Mouse (Mus musculus) megakaryocyte, adult 5-6 weeks (primary cell): ENCODE results near the gene Lysmd3. TPM values are rescaled to one million over a fixed set of nuclear protein-coding genes. Genes with fewer than 3 reads are reported as not detected.
"Not testable (repeated sequence)": the region's sequence is repeated elsewhere in the genome, so short reads cannot be mapped to it uniquely, and the experiment has no call there.

Experiments used
- ATAC-seq: 2 replicates; pipeline ENCODE4 v1.8.0; 2016; ENCODE audit warnings: mild to moderate bottlenecking, inconsistent platforms; ENCODE audit not compliant: poor library complexity, severe bottlenecking
- total RNA-seq, 2 experiments: library from RNA; stranded (forward) in 1 of 2; stranded (reverse) in 1 of 2; fragments of 153-499, 151-499 nt in 1 of 2; fragments of 221-1000, 200-1000 nt in 1 of 2; gene quantifications; 2 replicates each; pipeline versions ENCODE4 v1.2.3 to v1.2.4; 2015 to 2017

Lysmd3 gene
- total RNA-seq (2015) (34.2 and 44.9 TPM in 2 replicates), total RNA-seq (2017) (20.7 and 37.0 TPM in 2 replicates)

- peak; percentile 91 for ATAC-seq
Measured at GRCm38 (mm10) chr13:81657351-81658052, at the start of gene Lysmd3. Lysmd3 (plus strand) TSS chr13:81657663.

- no peak for ATAC-seq
Measured at GRCm38 (mm10) chr13:81610349-81610748, 47.1 kb upstream of the Lysmd3 start.

GRCm38 (mm10) chr13:81627861-81628260 is 29.6 kb upstream of the Lysmd3 start:
- ATAC-seq: not testable (repeated sequence)

DNA sequence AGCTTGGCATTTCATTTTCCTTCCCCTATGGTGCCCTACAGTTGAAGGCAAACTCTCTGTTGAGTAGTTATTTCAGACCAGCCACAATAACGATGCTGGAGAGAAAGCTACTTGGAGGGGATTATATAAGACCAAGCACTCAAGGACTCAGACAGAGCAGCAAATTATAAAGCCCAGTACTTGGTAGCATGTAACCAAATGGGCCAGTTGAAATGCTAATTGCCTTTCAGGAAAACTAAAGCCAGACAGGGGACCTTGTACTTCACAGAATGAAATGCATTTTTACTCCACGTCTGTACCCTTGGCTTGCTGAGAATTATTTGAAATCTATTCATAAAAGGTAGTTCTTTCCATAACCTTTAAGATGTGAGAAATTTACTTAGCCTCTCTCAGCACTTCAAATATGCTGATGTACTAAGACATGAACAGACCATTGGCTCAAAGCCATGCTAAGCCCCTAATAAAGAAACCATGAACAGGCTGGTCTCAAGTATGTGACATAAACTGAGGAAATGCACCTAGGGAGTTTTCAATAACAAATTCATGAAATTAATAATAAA is 28.8 kb upstream of the Lysmd3 start:
- no peak for ATAC-seq

DNA sequence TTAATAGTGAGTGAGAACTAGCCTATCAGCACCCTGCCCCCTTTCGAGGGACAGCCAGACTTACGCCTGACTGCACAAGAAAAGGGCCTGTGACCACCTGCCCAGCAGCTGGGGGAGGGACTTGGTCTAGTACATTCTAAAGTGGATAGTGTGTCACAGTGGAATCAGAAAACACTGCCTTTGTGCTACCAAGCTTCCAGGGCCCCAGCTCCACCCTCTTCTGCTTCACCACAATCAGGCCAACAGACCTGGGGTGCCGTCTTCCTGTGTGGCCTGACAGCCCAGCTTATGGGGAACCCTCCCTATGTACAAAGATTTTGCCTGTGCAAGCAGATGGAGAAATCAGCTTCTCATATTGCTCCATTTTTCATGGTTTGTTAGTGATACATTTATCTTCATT is 28.1 kb upstream of the Lysmd3 start:
- ATAC-seq: peak; percentile 87

GRCm38 (mm10) chr13:81630566-81630965 is 26.9 kb upstream of the Lysmd3 start:
- no peak for ATAC-seq

DNA sequence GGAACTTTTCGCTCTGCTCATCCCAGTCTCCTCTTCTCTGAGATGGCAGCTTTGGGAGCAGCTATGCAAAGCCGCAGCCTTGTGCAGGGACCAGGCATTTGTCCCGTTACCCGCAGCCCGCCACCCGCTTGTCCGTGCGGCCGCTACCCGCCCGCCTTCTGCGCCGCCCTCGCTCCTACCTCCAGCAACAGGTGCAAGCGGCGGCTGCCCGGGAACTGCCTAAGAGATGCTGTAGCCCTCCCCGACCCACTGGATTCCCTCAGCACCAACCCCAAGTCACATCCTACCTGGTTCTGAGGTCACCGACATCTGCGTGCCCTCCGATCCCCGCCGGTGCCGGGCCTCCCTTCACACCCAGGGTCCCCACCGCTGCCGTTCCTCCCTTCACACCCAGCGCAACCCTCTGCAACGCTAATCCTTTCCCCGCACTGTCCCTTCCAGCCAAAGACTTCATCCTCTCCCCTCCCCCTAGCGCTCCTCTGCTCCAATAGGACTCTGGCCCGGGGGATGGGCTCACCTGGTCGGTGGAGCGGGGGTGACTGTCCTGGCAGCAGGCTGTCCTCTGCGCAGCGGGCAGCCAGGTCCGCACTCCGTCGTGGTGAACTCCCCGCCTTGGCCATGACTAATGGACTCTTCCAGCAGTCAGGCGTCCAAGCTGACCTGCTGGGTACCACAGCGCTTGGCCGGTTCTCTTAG is 24.6 kb upstream of the Lysmd3 start, which contains the start of gene Adgrv1:
Gene Adgrv1 (minus strand): TSS at position 435 of the 696 bp plus-strand sequence.
- ATAC-seq: peak; percentile 33

- no peak for ATAC-seq
Measured at GRCm38 (mm10) chr13:81639624-81640023, 17.8 kb upstream of the Lysmd3 start.

GRCm38 (mm10) chr13:81640881-81641280 is 16.6 kb upstream of the Lysmd3 start:
- no peak for ATAC-seq

- peak; percentile 70 for ATAC-seq
Measured at GRCm38 (mm10) chr13:81641289-81642045, 16.0 kb upstream of the Lysmd3 start.

- ATAC-seq: peak; percentile 49
Measured at GRCm38 (mm10) chr13:81642491-81643149, 14.8 kb upstream of the Lysmd3 start.

DNA sequence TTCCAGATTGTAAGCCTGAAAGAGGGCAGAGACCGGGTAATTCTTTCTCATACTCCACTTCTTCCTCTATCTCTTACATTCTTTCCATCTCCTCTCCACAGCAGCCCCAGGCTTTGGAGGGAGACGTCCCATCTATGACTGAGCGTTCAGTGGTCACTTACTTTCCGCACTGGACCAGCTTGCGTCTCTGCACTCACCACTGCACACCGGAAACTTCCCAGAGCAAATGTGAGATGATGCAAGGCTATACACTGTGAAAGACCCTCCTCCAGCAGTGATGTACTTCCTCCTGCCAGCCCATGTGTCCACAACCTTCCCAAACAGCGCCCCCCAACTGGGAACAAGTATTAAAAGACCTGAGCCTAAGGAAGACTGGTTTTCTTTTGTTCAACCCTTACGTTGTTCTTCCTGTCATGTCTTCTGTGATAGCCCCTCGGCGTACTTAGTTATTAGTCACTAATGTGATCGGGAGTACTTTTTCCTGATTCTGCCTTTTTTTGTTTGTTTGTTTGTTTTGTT is 13.4 kb upstream of the Lysmd3 start:
- no peak for ATAC-seq

GRCm38 (mm10) chr13:81646348-81646747 is 11.1 kb upstream of the Lysmd3 start:
- no peak for ATAC-seq

- ATAC-seq: not testable (repeated sequence)
Measured at GRCm38 (mm10) chr13:81650382-81650781, 7.1 kb upstream of the Lysmd3 start.

GRCm38 (mm10) chr13:81656091-81656850 is 1.2 kb upstream of the Lysmd3 start:
- ATAC-seq: no peak

DNA sequence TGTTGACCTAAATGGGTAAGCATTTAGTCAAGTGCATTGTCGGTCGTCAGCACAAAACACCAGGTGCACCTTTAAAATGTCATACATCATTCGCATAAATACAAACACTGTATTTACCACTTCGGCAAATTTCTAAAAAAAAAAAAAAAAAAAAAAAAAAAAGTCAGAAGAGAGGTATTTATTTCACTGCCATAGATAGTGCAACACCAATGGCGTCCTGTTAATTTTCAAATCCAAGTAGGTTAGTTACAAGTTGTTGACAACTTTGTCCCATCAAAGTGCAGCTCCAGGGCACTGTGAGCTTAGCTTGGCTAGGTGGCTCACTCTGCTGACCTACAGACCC is 484 bp upstream of the Lysmd3 start:
- no peak for ATAC-seq

DNA sequence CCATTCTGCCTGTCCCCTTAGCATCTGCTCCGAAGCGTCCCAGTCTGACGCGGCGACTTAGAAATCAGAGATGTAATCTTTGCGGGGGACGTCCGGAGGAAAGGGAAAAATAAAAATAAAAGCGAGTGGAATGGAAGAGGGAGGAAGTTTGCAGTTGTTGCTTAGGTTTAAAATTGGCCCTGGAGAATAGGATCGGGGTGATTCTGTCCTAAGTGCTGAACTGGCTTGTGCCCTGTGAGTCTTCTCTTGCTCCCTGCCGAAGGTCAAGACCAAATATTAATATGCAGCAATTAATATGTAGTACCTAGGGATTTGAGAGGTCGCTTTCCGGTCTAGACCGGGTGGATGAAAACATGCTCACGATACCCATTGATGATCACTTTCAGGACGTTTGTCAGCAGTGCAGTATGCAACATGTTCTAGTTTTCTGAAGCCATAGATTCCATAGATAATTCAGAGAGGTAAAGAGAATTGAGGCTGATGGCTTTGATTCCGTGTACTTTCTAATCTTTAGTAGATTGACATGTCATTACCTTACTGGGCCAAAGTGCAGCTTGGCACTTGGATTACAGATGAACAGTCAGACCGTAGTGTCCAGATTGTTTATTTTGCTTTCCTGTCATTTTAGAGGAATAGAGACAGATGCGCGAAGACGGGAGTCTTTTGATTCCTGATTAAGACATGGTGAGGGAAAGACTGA is 740 bp downstream of the Lysmd3 start:
- ATAC-seq: peak; percentile 6

DNA sequence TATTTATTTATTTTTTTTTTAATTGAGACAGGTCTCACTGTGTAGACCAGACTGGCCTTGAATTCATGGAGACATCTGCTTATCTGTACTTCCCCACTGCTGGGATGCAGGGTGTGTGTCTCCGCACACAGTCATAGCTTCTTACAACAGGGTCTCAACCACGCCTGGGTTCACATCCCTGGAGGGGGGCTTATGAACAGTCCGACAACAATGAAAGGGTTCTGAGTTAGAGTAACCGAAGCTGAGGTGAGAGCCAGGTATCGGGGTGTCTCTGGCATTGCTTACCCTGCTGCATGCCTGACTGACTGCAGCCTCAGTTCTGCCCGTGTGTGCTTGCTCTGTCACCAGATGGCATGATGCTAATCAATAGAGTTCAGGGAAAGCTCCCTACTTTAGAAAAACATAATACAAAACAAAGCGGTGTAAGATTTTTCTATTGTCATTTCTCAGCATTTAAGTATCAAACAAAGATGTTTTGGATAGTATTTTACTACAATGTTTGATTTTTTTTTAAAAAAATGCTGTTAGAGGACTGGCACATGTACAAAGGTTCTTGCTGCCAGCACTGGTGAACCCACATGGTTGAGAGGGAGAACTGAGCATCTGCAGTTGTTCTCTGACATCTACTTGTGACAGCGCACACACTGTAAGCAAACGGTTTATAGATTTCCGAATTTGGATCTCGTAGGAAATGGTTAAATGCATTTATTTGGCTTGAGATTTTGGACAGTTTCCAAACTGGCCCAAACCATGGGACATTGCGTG is 6.3 kb downstream of the Lysmd3 start:
- ATAC-seq: no peak
